Mouse (Mus musculus): ENCODE measurements around the gene Stac.

Gene Stac

GRCm38 (mm10) chr9:111514586-111515473, 175.3 kb downstream of the Stac start:
- DNase-seq (ENCODE audit: low read depth), result no peak

Data from NIH3T3 (cell line).